Mouse (Mus musculus) urinary bladder, adult 2 months (tissue): ENCODE results near the gene Hist1h2bf. TPM values are rescaled to one million over a fixed set of nuclear protein-coding genes. Genes with fewer than 3 reads are reported as not detected.
"Not testable (repeated sequence)": the region's sequence is repeated elsewhere in the genome, so short reads cannot be mapped to it uniquely, and the experiment has no call there.

Experiments
- DNase-seq: peaks from one replicate; pipeline ENCODE4 v3.0.0; 2022; ENCODE audit warnings: low spot score
- polyA plus RNA-seq: library from polyadenylated mRNA; depleted of rRNA; stranded (reverse); fragments of >200 nt; gene quantifications from 2 replicates; pipeline ENCODE4 v1.2.3, GENCODE M21; 2012

Hist1h2bf gene
- polyA plus RNA-seq, 1 experiment, result not detected

- peak; percentile 65 for DNase-seq
These were observed 29.8 kb downstream of the Hist1h2bf start, which contains the start of gene Hist1h3f for GRCm38 (mm10) chr13:23543965-23544786. Gene Hist1h3f (plus strand): TSS chr13:23544052.

DNA sequence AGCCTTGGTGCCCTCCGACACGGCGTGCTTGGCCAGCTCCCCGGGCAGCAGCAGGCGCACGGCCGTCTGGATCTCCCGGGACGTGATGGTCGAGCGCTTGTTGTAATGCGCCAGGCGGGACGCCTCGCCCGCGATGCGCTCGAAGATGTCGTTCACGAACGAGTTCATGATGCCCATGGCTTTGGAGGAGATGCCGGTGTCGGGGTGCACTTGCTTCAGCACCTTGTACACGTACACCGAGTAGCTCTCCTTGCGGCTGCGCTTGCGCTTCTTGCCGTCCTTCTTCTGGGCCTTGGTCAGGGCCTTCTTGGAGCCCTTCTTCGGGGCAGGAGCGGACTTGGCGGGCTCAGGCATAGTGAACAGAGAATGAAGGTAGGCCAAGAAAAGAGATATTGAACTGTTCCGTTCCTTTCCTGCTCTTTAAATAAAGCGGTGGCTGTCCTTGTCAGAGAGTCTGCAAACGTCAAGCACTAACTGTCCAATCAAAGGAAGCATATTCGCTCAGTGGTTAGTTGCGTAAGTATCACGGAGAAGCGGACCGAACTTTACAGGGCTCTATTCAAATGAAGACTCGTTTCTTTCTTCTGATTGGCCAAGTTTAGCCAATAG lies 30.9 kb downstream of the Hist1h2bf start, which contains the start of gene Hist1h2bh:
Gene Hist1h2bh (minus strand): TSS at position 394 of the 609 bp plus-strand sequence.
- peak; percentile 55 for DNase-seq

DNA sequence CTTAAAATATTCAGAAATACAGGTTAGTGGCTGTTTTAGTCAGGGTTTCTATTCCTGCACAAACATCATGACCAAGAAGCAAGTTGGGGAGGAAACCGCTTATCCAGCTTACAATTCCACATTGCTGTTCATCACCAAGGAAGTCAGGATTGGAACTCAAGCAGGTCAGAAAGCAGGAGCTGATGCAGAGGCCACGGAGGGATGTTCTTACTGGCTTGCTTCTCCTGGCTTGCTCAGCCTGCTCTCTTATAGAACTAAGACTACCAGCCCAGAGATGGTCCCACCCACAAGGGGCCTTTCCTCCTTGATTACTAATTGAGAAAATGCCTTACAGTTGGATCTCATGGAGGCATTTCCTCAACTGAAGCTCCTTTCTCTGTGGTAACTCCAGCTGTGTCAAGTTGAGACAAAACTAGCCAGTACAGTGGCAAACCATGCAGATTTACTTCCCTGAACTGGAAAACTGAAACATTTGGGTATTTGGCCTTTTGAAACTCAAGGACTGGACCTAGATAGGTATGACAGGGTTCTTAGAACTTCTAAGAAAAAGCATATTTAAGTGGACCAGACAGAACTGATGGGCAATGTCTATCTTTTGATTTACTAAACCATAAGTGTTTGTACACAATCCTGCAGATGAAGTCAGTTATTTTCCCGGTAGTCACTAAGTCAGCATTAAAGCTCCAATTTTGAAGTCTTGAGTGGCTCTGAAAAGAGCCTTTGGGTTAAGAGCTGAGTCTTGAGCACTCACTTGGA lies 31.6 kb downstream of the Hist1h2bf start:
- not testable (repeated sequence) for DNase-seq

DNA sequence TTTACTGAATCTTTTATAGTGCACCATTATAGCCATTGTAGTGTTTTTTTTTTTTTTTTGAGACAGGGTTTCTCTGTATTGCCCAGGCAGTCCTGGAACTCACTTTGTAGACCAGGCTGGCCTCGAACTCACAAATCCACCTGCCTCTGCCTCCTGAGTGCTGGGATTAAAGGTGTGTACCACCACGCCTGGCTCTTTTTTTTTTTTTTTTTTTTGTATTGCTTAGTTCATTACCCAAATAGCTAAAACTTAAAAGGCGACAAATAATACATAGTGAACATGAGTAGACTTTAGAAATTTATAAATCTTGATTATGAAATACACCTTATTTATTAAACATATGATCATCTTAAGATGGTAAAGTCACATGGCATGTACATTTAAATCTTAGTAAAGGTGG lies 32.5 kb downstream of the Hist1h2bf start:
- no peak for DNase-seq

DNA sequence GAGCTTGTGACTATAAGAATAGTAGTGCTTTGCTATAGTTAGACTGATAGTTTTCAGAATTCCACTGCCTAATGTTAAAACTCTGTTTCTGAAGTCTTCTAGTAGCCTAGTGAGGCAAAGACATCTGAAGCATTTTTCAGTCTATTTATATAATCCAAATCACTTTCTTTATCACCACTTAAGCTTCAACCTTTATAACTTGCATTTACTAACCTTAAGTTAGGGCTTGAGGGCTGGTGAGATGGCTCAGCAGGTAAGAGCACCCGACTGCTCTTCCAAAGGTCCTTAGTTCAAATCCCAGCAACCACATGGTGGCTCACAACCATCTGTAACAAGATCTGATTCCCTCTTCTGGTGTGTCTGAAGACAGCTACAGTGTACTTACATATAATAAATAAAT lies 34.2 kb downstream of the Hist1h2bf start:
- not testable (repeated sequence) for DNase-seq

DNA sequence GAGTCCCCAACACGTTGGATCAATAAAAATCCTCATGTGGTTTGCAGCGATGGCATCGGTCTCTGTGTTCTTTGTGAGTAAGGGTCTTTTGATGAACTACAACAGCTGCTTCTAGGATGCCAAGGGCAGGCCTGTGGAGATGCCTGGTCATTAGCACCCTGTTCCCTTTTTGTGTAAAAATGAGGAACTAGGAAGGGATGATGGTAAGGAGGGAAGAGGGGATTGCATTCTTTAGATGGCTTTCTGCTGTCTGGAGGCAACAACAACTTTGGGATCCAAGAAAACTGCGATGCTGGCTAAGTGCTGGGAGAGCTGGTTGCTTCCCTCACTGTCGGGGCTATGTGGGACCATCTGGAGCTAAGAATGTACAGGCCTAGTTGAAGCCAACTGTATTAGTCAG lies 35.7 kb downstream of the Hist1h2bf start:
- DNase-seq, result no peak

- no peak for DNase-seq
These were observed 36.8 kb downstream of the Hist1h2bf start for GRCm38 (mm10) chr13:23537006-23537710.

GRCm38 (mm10) chr13:23536076-23536822 lies 37.7 kb downstream of the Hist1h2bf start:
- DNase-seq, result no peak

GRCm38 (mm10) chr13:23535137-23536075 lies 38.6 kb downstream of the Hist1h2bf start, which contains the start of gene Hist1h3g:
Gene Hist1h3g (plus strand): TSS chr13:23535422.
- peak; percentile 57 for DNase-seq

GRCm38 (mm10) chr13:23534368-23535131 lies 39.4 kb downstream of the Hist1h2bf start:
- DNase-seq, result no peak

DNA sequence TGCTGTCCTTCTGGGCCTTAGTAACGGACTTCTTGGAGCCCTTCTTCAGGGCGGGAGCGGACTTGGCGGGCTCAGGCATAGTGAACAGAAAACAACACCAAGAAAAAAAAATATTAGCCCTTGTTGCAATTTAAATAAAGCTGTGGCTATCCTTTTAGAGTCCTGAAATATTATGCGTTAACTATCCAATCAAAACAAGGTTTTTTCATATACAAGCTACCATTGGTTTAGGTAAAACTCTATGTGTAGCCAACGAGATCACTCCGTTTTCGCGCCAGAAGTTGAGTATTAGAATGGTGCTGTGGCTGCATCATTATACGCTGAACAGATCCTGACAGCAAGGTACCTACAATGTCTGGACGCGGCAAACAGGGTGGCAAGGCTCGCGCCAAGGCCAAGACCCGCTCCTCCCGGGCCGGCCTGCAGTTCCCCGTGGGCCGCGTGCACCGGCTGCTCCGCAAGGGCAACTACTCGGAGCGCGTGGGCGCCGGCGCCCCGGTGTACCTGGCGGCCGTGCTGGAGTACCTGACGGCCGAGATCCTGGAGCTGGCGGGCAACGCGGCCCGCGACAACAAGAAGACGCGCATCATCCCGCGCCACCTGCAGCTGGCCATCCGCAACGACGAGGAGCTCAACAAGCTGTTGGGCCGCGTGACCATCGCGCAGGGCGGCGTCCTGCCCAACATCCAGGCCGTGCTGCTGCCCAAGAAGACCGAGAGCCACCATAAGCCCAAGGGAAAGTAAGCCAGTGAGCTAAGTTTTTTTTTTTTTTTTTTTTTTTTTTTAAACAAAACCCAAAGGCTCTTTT lies 40.2 kb downstream of the Hist1h2bf start, which contains the start of gene Hist1h2af:
Gene Hist1h2af (plus strand): TSS at position 347 of the 808 bp plus-strand sequence.
- DNase-seq, result not testable (repeated sequence)

DNA sequence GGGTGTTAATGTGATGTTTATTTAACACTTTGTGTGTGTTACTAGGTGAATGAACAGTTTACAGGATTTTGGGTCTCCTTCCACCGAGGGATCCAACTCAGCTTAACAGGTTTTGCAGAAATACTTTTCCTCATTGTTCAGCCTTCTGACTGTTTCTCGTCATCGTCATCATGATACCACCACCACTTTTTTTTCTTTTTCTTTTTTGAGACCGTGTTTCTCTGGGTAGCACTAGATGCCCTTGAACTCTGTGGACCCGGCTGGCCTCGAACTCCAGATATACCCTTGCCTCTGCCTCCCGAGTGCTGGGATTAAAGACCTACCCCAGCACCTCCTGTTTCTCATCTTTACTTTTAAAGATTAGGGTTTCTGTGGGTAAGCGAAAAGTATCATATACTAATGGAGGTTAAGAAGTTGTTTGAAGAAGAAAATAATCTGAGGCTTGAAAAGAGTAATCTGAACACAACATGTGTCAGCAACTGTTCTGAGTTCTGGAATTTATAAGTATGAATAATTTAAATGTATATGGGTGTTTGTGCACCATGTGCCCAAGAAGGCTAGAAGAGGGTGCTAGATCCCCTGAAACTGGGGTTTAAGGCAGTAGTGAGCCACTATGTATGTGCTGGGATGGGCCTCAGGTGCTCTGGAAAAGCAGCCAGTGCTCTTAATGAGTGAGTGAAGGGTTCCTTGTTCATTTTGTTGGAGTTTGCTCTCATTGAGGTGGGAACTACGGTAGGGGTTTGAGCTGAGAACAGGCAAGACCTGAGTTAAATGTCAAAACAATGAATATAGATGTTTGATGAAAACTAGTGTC lies 41.5 kb downstream of the Hist1h2bf start:
- no peak for DNase-seq

GRCm38 (mm10) chr13:23530901-23531875 lies 42.8 kb downstream of the Hist1h2bf start, which contains the start of gene Hist1h4h:
Gene Hist1h4h (plus strand): TSS chr13:23531050.
- DNase-seq, result peak; percentile 86

DNA sequence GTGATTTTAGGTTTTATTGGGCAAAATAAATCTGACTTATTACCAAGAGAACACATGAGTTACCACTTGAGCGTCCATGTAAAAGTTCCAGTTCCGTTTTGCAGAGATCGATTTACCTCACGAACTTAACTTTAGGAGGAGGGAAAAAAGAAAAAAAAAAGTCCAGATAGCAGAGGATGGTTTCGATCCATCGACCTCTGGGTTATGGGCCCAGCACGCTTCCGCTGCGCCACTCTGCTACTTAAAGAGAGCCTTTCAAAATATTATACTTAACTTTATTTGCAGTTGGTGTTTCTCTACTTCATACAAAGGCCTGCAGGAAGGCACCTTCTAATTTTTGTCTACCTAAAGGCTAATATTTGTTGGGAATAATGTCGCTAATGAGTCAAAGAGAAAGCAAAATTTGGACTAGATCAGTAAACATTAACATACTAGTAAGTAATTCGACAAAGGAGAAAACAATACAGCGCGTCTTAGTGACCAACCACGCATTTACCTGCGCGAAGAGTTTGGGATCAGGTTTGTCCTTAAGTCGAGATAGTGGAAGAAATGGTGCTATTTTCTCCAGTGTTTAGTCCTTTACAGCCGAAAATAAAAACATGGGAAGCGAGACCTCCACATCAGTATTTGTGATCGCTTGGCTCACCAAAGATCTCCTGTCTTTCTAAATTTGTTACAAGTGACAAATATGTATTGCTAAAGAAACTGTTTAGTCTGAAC lies 43.7 kb downstream of the Hist1h2bf start:
- DNase-seq, result peak; percentile 41
